Mouse (Mus musculus): ENCODE measurements around the gene Mrpl34.

Mrpl34 gene

DNA sequence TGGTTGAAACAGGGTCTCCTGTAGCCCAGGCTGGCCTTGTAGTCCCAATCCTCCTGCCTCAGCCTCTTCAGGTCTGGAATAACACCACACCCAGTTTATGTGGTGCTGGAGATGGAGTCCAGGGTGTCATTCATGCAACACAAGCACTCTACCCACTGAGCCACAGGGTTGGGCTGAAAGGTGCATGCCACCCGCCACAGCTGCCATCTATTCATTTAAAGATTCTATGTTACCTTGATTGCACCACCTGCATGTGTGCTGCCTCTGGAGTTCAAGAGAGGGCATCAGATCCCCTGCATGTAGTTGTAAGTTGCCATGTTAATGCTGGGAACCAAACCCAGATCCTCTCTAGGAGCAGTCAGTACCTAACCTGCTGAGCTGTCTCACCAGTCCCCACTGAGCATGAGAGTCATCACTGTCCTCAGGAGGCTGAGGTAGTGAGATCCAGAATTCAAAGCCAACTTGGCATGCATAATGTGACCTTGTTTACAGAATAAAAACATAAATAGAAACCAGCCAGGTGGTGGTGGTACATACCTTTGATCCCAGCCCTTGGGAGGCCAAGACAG lies 32.4 kb downstream of the Mrpl34 start:
- no peak for DNase-seq

DNA sequence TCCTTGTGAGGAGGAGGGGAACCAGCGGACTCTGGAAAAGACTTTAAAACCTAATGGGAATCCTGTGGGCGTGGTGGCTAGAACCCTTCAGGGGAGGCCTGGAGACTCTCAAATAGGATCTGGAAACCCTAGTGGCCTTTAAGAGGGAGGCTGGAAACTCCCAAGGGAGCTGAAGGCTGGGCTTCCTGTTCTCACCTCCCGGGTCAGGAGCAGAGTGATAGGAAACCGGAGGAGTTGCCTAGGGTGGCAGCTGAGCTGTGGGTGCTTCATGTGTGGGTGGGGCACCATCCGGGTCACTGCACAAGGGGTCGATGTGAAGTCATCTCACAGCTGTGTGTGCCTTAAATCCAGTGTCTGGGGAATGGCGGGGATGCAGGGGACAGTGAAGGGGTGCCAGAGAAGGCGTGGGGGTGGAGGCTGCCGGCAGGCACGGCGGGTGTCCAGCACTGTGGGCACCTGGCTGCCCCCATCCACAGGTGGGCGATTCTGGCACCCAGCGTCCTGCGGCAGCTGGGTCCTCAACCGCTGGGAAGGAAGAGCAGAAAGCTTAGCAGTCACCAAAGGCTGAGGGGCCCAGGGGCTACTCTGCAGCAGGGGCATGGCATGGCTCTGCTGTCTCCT lies 33.2 kb downstream of the Mrpl34 start:
- no peak for DNase-seq

DNA sequence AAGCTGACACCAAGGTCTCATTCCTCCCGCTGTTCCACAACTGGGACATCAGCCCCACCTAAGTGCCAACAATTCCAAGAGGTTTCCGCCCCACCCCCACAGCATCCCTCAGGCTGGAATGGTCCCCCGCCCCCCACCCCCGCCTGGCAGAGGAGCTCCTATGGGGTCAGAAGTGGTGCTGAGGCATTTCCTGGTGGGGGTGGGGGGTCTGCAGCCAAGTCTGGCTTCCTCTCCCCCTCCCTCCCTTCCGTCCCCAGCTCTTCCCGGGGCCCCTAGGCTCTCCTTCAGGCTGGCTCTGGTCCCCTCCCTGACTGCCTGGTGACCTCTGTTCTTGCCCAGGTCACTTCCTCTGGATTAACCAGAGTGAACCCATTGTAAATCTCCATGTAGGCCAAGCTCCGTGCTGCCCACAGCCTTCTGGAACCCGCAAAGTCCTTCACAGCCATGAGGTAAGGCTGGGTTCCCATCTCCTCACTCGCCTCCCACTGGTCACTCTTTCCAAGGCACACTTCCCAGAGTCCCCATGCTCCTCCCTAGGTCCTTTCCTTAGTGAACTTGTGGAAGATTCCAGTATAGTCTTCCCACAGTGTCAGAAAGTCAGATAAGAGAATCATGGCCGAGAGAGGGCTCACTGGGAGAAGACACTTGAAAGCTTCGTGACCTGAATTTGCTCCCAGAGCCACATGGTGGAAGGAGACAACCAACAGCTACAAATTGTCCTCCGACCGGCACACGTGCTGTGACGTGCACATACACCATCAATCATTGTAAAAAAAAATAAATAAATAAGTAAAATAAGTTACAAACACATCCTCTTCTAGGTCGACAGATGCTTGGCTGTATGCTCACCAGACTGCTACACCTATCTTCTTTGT lies 34.3 kb downstream of the Mrpl34 start:
- DNase-seq = no peak

DNA sequence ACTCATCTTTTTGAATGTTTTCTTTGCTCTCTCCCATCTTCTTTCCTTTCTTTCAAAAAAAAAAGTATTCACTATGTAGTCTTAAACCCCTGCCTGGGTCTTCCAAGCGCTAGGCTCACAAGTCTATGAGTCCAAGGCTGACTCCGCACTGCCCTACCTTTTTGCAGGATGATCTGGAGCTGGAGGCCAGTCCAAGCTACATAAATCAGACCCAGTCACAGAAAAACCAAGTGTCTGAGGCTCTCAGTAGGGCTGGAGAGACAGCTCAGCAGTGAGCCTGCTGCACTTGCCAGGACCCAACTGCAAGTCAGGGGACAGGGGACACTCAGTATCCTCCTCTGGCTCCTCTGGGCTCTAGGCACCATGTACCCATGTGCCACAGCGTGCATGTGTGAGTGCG lies 39.6 kb downstream of the Mrpl34 start:
- no peak for DNase-seq

DNA sequence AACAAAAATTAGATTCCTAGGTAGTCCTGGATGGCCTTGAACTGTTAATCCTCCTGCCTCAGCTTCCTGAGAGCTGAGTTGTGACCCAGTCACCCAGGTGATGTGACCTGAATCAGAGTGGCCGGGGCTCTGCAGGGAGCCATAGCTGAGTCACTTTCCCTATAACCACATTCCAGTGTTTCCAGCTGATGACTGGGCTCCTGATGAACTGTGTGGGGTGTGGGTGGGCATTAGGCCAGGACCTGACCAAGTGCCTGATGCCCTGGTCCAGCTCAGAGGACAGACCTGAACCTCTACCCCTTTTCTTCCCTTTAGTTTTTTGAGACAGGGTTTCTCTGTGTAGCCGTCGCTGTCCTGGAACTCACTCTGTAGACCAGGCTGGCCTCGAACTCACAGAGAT lies 40.6 kb downstream of the Mrpl34 start:
- no peak for DNase-seq

DNA sequence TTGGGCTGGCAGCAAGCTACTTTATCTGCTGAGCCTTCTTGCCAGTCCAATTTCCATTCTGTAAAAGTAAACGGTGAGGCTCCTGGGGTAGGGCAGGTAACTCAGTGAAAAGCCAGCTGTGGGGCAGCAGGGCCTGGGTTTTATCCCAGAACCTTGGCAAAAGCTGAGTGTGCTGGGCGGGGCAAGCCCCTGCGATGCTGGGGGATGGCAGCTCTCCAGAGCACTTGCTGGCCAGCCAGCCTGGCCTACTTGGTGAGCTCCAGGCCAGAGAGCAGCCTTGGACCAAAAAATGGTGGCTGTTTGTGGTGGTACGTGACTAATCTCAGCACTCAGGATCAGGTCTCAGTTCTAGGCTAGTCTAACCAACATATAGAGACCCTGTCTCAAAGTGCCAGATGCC lies 41.2 kb downstream of the Mrpl34 start:
- no peak for DNase-seq

DNA sequence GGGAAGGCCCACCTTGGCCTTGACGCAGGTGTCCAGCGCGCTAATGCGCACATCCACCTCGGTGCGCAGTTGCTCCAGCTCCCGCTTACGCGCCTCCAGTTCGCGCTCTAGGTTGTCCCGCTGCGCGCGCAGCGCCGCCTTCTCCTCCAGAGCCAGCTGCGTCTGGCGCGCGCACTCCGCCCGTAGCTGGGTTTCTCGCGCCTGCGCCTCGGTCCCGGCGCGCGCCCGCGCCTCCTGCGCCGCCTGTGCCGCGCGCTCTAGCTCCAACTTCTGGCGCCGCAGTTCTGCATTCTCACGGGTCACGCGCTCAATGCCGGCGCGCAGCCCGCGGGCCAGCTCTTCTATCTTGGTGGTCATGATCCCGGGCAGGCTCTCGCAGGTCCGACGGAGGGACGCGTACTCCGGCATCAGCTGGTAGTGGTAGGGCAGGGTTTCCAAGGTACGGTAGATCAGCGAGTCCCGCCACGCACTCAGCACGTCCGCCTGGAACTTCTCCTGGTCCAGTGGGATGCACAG lies 42.9 kb downstream of the Mrpl34 start:
- peak; percentile 86 for DNase-seq

DNA sequence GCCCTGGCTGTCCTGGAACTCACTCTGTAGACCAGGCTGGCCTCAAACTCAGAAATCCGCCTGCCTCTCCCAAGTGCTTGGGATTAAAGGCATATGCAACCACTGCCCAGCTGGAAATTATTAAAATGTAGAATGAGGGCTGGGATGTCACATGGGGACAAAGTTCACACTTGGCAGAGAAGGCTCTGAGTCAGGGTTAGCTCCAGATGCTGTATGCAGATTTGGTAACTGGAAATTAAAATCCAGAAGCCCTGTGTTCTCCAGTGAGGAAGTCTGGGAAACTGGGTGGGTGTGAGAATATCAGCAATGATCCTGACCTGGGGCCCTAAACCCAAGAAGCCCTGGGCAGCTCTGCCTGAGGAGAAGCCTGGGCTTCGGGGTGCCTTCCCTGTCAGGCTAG lies 44.6 kb downstream of the Mrpl34 start:
- no peak for DNase-seq

DNA sequence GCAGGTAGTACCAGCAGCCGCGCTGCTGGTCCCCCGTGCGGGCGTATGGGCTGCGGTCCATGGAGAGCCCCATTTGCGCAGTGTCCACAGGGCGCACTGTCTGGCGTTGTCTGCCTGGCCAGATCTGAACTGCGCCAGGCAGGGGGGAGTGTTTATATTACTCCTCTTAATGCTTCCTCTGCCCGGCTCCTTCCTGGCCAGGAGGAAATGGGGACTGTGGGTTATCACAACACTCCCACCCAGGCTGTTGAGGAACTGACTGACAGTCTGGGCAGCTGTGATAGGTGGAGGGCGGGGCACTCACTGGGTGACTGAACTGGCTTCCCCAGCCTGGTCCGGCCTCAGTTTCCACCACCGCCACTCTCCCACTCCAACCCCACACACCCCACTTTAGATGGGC lies 46.9 kb downstream of the Mrpl34 start, which contains the start of gene Plvap:
TSS of gene Plvap (minus strand) at position 109 of the 400 bp plus-strand sequence.
- DNase-seq = no peak

DNA sequence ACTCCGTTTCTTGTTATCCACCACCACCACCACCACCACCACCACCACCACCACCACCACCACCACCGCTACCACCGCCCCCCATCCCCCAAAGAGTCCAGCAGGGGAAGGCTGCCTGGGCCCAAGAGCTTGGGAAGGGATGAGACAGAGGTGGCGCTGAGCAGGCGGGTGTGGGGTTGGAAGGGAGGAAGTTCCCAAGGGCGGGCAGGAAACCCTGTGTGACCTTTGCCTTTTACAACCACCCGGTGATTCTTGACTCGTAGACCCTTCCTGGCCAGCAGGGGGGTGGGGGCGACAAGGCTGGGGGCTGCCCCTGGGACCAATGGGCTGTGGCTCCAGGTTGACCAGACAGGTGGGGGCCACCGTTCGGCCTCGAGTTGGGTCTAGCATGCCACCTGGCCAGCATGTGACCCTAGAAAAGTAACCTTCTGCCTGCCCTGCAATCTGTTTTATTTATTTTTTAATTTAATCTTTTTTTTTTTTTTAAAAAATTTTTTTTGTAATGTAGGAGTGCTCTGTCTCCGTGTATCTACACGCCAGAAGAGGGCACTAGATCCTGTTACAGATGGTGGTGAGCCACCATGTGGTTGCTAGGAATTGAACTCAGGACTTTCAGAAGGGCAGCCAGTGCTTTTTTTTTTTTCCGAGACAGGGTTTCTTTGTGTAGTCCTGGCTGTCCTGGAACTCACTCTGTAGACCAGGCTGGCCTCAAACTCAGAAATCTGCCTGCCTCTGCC lies 48.4 kb downstream of the Mrpl34 start:
- no peak for DNase-seq

DNA sequence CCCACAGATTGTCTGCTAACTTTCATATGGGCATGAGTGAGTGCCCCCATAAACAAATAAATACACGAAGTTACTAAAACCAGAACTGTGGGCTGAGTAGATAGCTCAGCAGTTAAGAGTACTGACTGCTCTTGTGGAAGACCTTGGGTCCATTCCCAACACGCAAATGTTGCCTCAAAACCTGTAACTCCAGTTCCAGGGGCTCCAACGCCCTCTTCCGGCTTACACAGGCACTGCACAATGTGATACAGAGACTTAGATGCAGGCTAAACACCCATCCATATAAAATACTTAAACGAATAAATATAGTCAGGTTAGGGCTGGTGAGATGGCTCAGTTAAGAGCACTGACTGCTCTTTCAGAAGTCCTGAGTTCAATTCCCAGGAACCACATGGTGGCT lies 50.3 kb downstream of the Mrpl34 start:
- DNase-seq = no peak
